Comparison of ENCODE assay signal across 17 mouse cellular contexts in the genomic region with DNA sequence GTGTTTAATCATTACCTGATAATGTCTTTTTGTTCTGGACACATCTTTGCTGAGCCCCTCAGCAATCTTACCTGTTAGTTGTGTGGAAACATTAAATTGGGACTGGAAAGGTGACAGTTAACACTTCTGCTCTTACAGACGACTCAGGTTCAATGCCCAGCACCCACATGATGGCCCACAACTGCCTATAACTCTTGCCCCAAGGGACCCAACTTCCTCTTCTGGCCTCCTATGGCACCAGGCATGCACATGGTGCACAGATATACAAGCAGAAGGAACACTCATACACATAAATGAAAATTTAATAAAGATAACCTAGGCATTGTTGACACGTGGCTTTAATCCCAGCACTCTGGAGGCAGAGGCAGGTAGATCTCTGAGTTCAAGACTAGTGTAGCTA.
"Had no signal": no experiment of that assay in that cellular context is flagged by ENCODE, and none has a peak within 500 bp of the region (broad histone marks: within the 10 kb centered on the region; RNA-seq: fewer than 3 reads in every experiment).

No protein-coding gene starts in this region.

- H3K27ac ChIP-seq: kidney, postnatal 0 days; layer of hippocampus, adult 2 months; limb, embryonic 12.5 days; liver, embryonic 13.5 days; lung, embryonic 15.5 days; macrophage; midbrain, embryonic 13.5 days; neural tube, embryonic 15.5 days; stomach, embryonic 15.5 days had no signal

- H3K27me3 ChIP-seq: limb, embryonic 12.5 days; liver, embryonic 13.5 days; lung, embryonic 15.5 days; midbrain, embryonic 13.5 days; neural tube, embryonic 15.5 days; stomach, embryonic 15.5 days had no signal

- H3K4me3 ChIP-seq: layer of hippocampus, adult 2 months; limb, embryonic 12.5 days; liver, embryonic 13.5 days; lung, embryonic 15.5 days; midbrain, embryonic 13.5 days; myocyte; neural tube, embryonic 15.5 days; stomach, embryonic 15.5 days had no signal

- H3K9me3 ChIP-seq: limb, embryonic 12.5 days; liver, embryonic 13.5 days; lung, embryonic 15.5 days; midbrain, embryonic 13.5 days; neural tube, embryonic 15.5 days; stomach, embryonic 15.5 days had no signal

- H3K9ac ChIP-seq: limb, embryonic 12.5 days; liver, embryonic 13.5 days; liver, postnatal 0 days; lung, embryonic 15.5 days; midbrain, embryonic 13.5 days; neural tube, embryonic 15.5 days; stomach, embryonic 15.5 days had no signal

- DNase-seq: kidney, adult 9 months; kidney, postnatal 4 days; liver; liver, embryonic 13.5 days; liver, postnatal 0 days; right cerebral cortex, postnatal 4 days; thymus, postnatal 4 days had no signal

- ATAC-seq: intestine, postnatal 0 days; liver, postnatal 0 days; midbrain, embryonic 13.5 days had no signal
